ENCODE assay signal across 9 mouse cellular contexts in genomic region chr15:98002991-98003821, GRCm38 (mm10). TPM values are rescaled to one million over a fixed set of nuclear protein-coding genes. Genes with fewer than 3 reads are reported as not detected.
DNase-seq lines count a peak whose midpoint lies in the region; ATAC-seq and TF ChIP-seq lines count a peak whose summit lies in the region.
"Had no signal": no experiment of that assay in that cellular context is flagged by ENCODE, and none has a peak within 500 bp of the region (broad histone marks: within the 10 kb centered on the region; RNA-seq: fewer than 3 reads in every experiment).

No protein-coding gene starts in this region.

- no peak for ATAC-seq in hindbrain, embryonic 11.5 days (ENCODE audit: low FRiP score)

- WGBS in heart, embryonic 10.5 days: under 1% methylated on average over 42 of the region's 42 CpGs
- WGBS in hindbrain, embryonic 11.5 days: under 1% methylated on average over 42 of the region's 42 CpGs

- TF ChIP-seq POLR2A in brain, embryonic 14.5 days (IDR thresholded peaks at IDR 0.05; ENCODE audit: borderline replicate concordance, extremely low read depth, insufficient read depth, insufficient read length, poor library complexity, severe bottlenecking): no peak

- peak overlapping the region; percentile 72 for H3K4me3 ChIP-seq in heart, embryonic 10.5 days
- H3K4me3 ChIP-seq in hindbrain, embryonic 11.5 days (ENCODE audit: low read depth, low read length): peak overlapping the region; percentile 42
- H3K4me3 ChIP-seq: erythroblast, embryonic 14.5 days had no signal

- peak overlapping the region; percentile 81 for H3K9ac ChIP-seq in hindbrain, embryonic 11.5 days (ENCODE audit: low read depth, low read length)

- peak overlapping the region; percentile 53 for H3K4me2 ChIP-seq in hindbrain, embryonic 11.5 days (replicated peaks; ENCODE audit: low read depth, low read length)

- no peak for DNase-seq in heart, embryonic 10.5 days (ENCODE audit: low spot score)
- no peak for DNase-seq in heart, adult 9 months (ENCODE audit: low spot score in 2 of 2)
- DNase-seq in brain, embryonic 14.5 days (ENCODE audit: low read depth): peak; percentile 58
- DNase-seq in hindbrain, embryonic 11.5 days (ENCODE audit: low spot score): peak; percentile 79
- DNase-seq in lung, postnatal 10 days: peak; percentile 59
- DNase-seq in cerebellum, adult 18-20 months: no peak
- no peak for DNase-seq in right cerebral cortex, postnatal 14 days
- no peak for DNase-seq in frontal cortex, postnatal 25 days (ENCODE audit: low spot score in 2 of 2)

- peaks cover 72% of the 10 kb centered on the region for H3K4me1 ChIP-seq in heart, embryonic 10.5 days
- peaks cover 16% of the 10 kb centered on the region for H3K4me1 ChIP-seq in hindbrain, embryonic 11.5 days (replicated peaks; ENCODE audit: control insufficient read depth, insufficient read depth, low read length)

- no peak for TF ChIP-seq CTCF in brain, embryonic 14.5 days (IDR thresholded peaks at IDR 0.05; ENCODE audit: borderline replicate concordance, extremely low read depth, insufficient read depth, insufficient read length)

- H3K36me3 ChIP-seq in heart, embryonic 10.5 days: peaks cover 15% of the 10 kb centered on the region
- no peaks in the 10 kb centered on the region for H3K36me3 ChIP-seq in hindbrain, embryonic 11.5 days (ENCODE audit: control insufficient read depth, insufficient read depth, low read length)

- H3K9me3 ChIP-seq in heart, embryonic 10.5 days: no peaks in the 10 kb centered on the region
- no peaks in the 10 kb centered on the region for H3K9me3 ChIP-seq in hindbrain, embryonic 11.5 days (ENCODE audit: control insufficient read depth, low read length)

- H3K27ac ChIP-seq in heart, embryonic 10.5 days: peak overlapping the region; percentile 90
- peak overlapping the region; percentile 91 for H3K27ac ChIP-seq in hindbrain, embryonic 11.5 days (ENCODE audit: low read depth, low read length)

- peaks cover 62% of the 10 kb centered on the region for H3K27me3 ChIP-seq in heart, embryonic 10.5 days (ENCODE audit: insufficient read depth, poor library complexity, severe bottlenecking)
- H3K27me3 ChIP-seq in hindbrain, embryonic 11.5 days (ENCODE audit: control insufficient read depth, insufficient read depth, low read length): peaks cover 2% of the 10 kb centered on the region; the same call in 1 of the 2 replicates

RNA-seq across cellular contexts. Expression of gene Col2a1, which starts 1.3 kb away (rescaled TPM):
- polyA plus RNA-seq in heart, embryonic 10.5 days (2016; fragmentation: Nextera tagmentation; extraction: Ambion mirVana): 131 and 160 TPM in 2 replicates
- polyA plus RNA-seq in brain, embryonic 14.5 days (2012; rRNA removed): 60.2 and 78.5 TPM in 2 replicates
- polyA plus RNA-seq in hindbrain, embryonic 11.5 days (2014; fragmentation: Nextera tagmentation; extraction: Ambion mirVana): 128 and 132 TPM in 2 replicates
- polyA plus RNA-seq: erythroblast, embryonic 14.5 days had no signal

RNA-seq across cellular contexts. Expression of gene Tmem106c, which starts 39.2 kb away (rescaled TPM):
- 32.0 and 33.5 TPM in 2 replicates for polyA plus RNA-seq in heart, embryonic 10.5 days (2016; fragmentation: Nextera tagmentation; extraction: Ambion mirVana)
- 57.7 and 79.8 TPM in 2 replicates for polyA plus RNA-seq in brain, embryonic 14.5 days (2012; rRNA removed)
- 52.0 and 59.9 TPM in 2 replicates for polyA plus RNA-seq in hindbrain, embryonic 11.5 days (2014; fragmentation: Nextera tagmentation; extraction: Ambion mirVana)

Comparison
In these comparisons a context has a peak if more than half of its experiments do, and no peak if none do; other contexts are left out.
1. DNase-seq: peak in brain, embryonic 14.5 days (single experiment), hindbrain, embryonic 11.5 days (single experiment) and lung, postnatal 10 days (single experiment); none in heart, embryonic 10.5 days (single experiment), heart, adult 9 months (0 of 2), cerebellum, adult 18-20 months (0 of 2), right cerebral cortex, postnatal 14 days (single experiment) and frontal cortex, postnatal 25 days (0 of 2).